Mouse (Mus musculus) erythroblast, embryonic 14.5 days (primary cell): ENCODE measurements around the gene Cacna1h.

Experiments used
- GATA1 ChIP-seq: IDR thresholded peaks from 2 replicates; pipeline ENCODE4 v1.6.1; 2012; ENCODE audit warnings: low read length, inconsistent platforms, mixed read lengths
- TAL1 ChIP-seq: IDR thresholded peaks from 3 replicates; pipeline ENCODE4 v1.6.1; 2012; ENCODE audit warnings: low read length, inconsistent platforms, mixed read lengths

- TF ChIP-seq GATA1 (no peak), TAL1 (no peak)
These were observed 30.5 kb upstream of the Cacna1h start for GRCm38 (mm10) chr17:25464091-25464490.
